Comparison of ENCODE assay signal across 36 mouse cellular contexts in the genomic region with DNA sequence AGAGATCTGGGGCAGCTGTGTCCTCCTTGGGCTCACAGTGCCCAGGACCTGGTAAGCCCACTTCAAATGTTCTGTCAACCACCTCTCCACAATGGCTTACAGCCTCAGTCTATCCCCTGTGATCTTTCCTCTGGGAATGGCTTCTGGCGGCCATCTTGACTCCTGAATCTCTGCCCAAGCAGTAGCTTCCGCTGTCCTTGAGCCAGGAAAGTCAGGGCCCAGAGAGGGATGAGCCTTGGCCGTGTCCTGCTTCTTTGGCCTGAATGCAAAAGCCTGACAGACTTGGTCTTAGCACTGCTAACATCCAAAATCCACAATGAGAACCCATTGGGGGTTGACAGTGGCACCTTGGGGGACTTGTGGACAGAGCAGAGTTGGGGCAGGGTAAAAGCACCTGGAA. TPM values are rescaled to one million over a fixed set of nuclear protein-coding genes. Genes with fewer than 3 reads are reported as not detected.
"Had no signal": no experiment of that assay in that cellular context is flagged by ENCODE, and none has a peak within 500 bp of the region (broad histone marks: within the 10 kb centered on the region; RNA-seq: fewer than 3 reads in every experiment).

No protein-coding gene starts in this region.

- ATAC-seq: forebrain, embryonic 13.5 days; forebrain, embryonic 14.5 days; forebrain, embryonic 15.5 days; forebrain, embryonic 16.5 days; forebrain, postnatal 0 days had no signal

- H3K9ac ChIP-seq: embryonic facial prominence, embryonic 12.5 days; embryonic facial prominence, embryonic 13.5 days; embryonic facial prominence, embryonic 15.5 days; forebrain, embryonic 12.5 days; forebrain, embryonic 13.5 days; forebrain, embryonic 15.5 days; forebrain, postnatal 0 days; heart, embryonic 13.5 days had no signal

- H3K36me3 ChIP-seq: embryonic facial prominence, embryonic 10.5 days; embryonic facial prominence, embryonic 12.5 days; embryonic facial prominence, embryonic 13.5 days; embryonic facial prominence, embryonic 15.5 days; forebrain, embryonic 10.5 days; forebrain, embryonic 12.5 days; forebrain, embryonic 15.5 days; heart, embryonic 10.5 days; heart, embryonic 13.5 days had no signal

- DNase-seq: cerebellum, postnatal 25 days; cerebellum, postnatal 36 days; embryo, embryonic 11 days; forebrain, postnatal 0 days; gastrocnemius, adult 2 months; gastrocnemius, postnatal 10 days; gastrocnemius, postnatal 14 days; gastrocnemius, postnatal 25 days; gastrocnemius, postnatal 36 days; heart, adult 11 months; heart, adult 18-20 months; heart, adult 2 months had no signal

- H3K27ac ChIP-seq: embryonic facial prominence, embryonic 12.5 days; embryonic facial prominence, embryonic 13.5 days; embryonic facial prominence, embryonic 15.5 days; forebrain, embryonic 10.5 days; forebrain, embryonic 12.5 days; forebrain, embryonic 13.5 days; forebrain, embryonic 15.5 days; gastrocnemius, adult 2 months; heart, adult 2 months; heart, embryonic 10.5 days; heart, embryonic 13.5 days had no signal

- H3K4me2 ChIP-seq: embryonic facial prominence, embryonic 12.5 days; embryonic facial prominence, embryonic 13.5 days; embryonic facial prominence, embryonic 15.5 days; forebrain, embryonic 12.5 days; forebrain, embryonic 13.5 days; forebrain, embryonic 15.5 days; heart, embryonic 11.5 days; heart, embryonic 13.5 days had no signal

- H3K9me3 ChIP-seq: embryonic facial prominence, embryonic 10.5 days; embryonic facial prominence, embryonic 13.5 days; embryonic facial prominence, embryonic 15.5 days; forebrain, embryonic 10.5 days; forebrain, embryonic 13.5 days; forebrain, embryonic 15.5 days; heart, embryonic 10.5 days; heart, embryonic 13.5 days had no signal

- H3K27me3 ChIP-seq: embryonic facial prominence, embryonic 12.5 days; embryonic facial prominence, embryonic 13.5 days; embryonic facial prominence, embryonic 15.5 days; forebrain, embryonic 15.5 days had no signal

- H3K4me3 ChIP-seq: embryonic facial prominence, embryonic 10.5 days; embryonic facial prominence, embryonic 12.5 days; embryonic facial prominence, embryonic 13.5 days; embryonic facial prominence, embryonic 15.5 days; erythroblast, embryonic 14.5 days; forebrain, embryonic 10.5 days; forebrain, embryonic 12.5 days; forebrain, embryonic 13.5 days; forebrain, embryonic 15.5 days; gastrocnemius, adult 2 months; heart, adult 2 months; heart, embryonic 10.5 days; heart, embryonic 13.5 days had no signal

RNA-seq across cellular contexts. Expression of a gene that starts 14.8 kb away (rescaled TPM):
- total RNA-seq: common myeloid progenitor, adult 5-6 weeks; gastrocnemius, adult 18-20 months; gastrocnemius, adult 2 months; gastrocnemius, adult 8-10 months; gastrocnemius, postnatal 10 days; gastrocnemius, postnatal 14 days; gastrocnemius, postnatal 25 days; gastrocnemius, postnatal 36 days; gastrocnemius, postnatal 4 days; granulocyte monocyte progenitor cell, adult 5-6 weeks; heart, adult 18-20 months; heart, adult 2 months; heart, adult 8-10 months had no signal
- polyA plus RNA-seq: embryonic facial prominence, embryonic 14.5 days; erythroblast, embryonic 14.5 days; forebrain, embryonic 10.5 days; forebrain, embryonic 11.5 days; gonadal fat pad, adult 2 months; heart, adult 2 months had no signal

RNA-seq across cellular contexts. Expression of a gene that starts 57.5 kb away (rescaled TPM):
- total RNA-seq: common myeloid progenitor, adult 5-6 weeks; gastrocnemius, adult 18-20 months; gastrocnemius, adult 2 months; gastrocnemius, adult 8-10 months; gastrocnemius, postnatal 10 days; gastrocnemius, postnatal 14 days; gastrocnemius, postnatal 25 days; gastrocnemius, postnatal 36 days; gastrocnemius, postnatal 4 days; granulocyte monocyte progenitor cell, adult 5-6 weeks; heart, adult 2 months had no signal
- polyA plus RNA-seq: embryonic facial prominence, embryonic 10.5 days; embryonic facial prominence, embryonic 11.5 days; embryonic facial prominence, embryonic 13.5 days; erythroblast, embryonic 14.5 days; forebrain, embryonic 10.5 days had no signal

RNA-seq across cellular contexts. Expression of a gene that starts 58.6 kb away (rescaled TPM):
- polyA plus RNA-seq: erythroblast, embryonic 14.5 days had no signal
